In genomic region chr7:39549336-39549735, GRCm38 (mm10) we compare ENCODE assay signal across 11 mouse cellular contexts. TPM values are rescaled to one million over a fixed set of nuclear protein-coding genes. Genes with fewer than 3 reads are reported as not detected.
A peak's percentile ranks its signal among the peaks of the same experiment; 100 is the strongest.
DNase-seq lines count a peak whose midpoint lies in the region; TF ChIP-seq lines count a peak whose summit lies in the region.
"Had no signal": no experiment of that assay in that cellular context is flagged by ENCODE, and none has a peak within 500 bp of the region (broad histone marks: within the 10 kb centered on the region; RNA-seq: fewer than 3 reads in every experiment).

No protein-coding gene starts in this region.

- no peak for TF ChIP-seq CTCF in layer of hippocampus, adult 2 months (conservative IDR thresholded peaks at IDR 0.05)

- H3K4me3 ChIP-seq in layer of hippocampus, adult 2 months, result no peak overlapping the region
- H3K4me3 ChIP-seq: hindbrain, embryonic 15.5 days had no signal

- no peak overlapping the region for H3K27ac ChIP-seq in layer of hippocampus, adult 2 months
- H3K27ac ChIP-seq: hindbrain, embryonic 15.5 days; macrophage had no signal

- DNase-seq in cerebellum, adult 9-11 months, result peak; percentile 37
- no peak for DNase-seq in cerebellum, adult 11-12 months
- peak; percentile 9 to 27 for DNase-seq in layer of hippocampus, postnatal 10 days (ENCODE audit: low spot score in 2 of 2)
- no peak for DNase-seq in layer of hippocampus, adult 2 months (ENCODE audit: low spot score in 2 of 2)
- peak; percentile 15 for DNase-seq in Muller cell, postnatal 12 days (ENCODE audit: inconsistent ontology term)
- DNase-seq in kidney, postnatal 4 days, result peak; percentile 29 to 30
- no peak for DNase-seq in embryo, embryonic 11 days
- DNase-seq in layer of hippocampus, adult 11-12 months (ENCODE audit: low spot score), result no peak
- DNase-seq: forebrain, postnatal 0 days had no signal

RNA-seq across cellular contexts. Expression of gene Zfp619, which starts 31.8 kb away (rescaled TPM):
- 1 to 10 TPM; 3.7 to 4.2 TPM for total RNA-seq in layer of hippocampus, postnatal 10 days (2021)
- total RNA-seq in layer of hippocampus, adult 2 months (2021), result 1 to 10 TPM; 4.2 to 4.4 TPM

Comparison
In these comparisons a context has a peak if more than half of its experiments do, and no peak if none do; other contexts are left out.
1. DNase-seq: peak in cerebellum, adult 9-11 months (single experiment), layer of hippocampus, postnatal 10 days (2 of 2), Muller cell, postnatal 12 days (single experiment) and kidney, postnatal 4 days (2 of 2); none in cerebellum, adult 11-12 months (single experiment), layer of hippocampus, adult 2 months (0 of 2), embryo, embryonic 11 days (single experiment) and layer of hippocampus, adult 11-12 months (single experiment).